Mouse (Mus musculus) midbrain, embryonic 14.5 days (tissue): ENCODE measurements at regions not wholly inside any gene's neighbourhood (a gene's known extent, or its start where the extent isn't known, plus 50 kb on each side); places are given as distances from the start of the nearest gene placed in this dataset.

Source experiments
- ATAC-seq: fragments of 200-750 bp; cut with Nextera tagmentation; 2 replicates; pipeline ENCODE4 v1.8.0; 2017; ENCODE audit warnings: moderate number of reproducible peaks, moderate library complexity; ENCODE audit not compliant: low FRiP score, low TSS enrichment
- DNase-seq: peaks from one replicate; pipeline ENCODE4 v3.0.0-alpha.2; 2015
- H3K27ac ChIP-seq: fragments of 300-500 bp; sonication (generic); replicated peaks from 2 replicates; pipeline ENCODE4 v1.5.1; 2014; ENCODE audit warnings: mild to moderate bottlenecking, low read depth, low read length, moderate library complexity
- H3K27me3 ChIP-seq: fragments of 300-500 bp; sonication (generic); 2 replicates; pipeline ENCODE4 v1.6.1; 2014; ENCODE audit warnings: low read length, control low read depth, mixed read lengths; ENCODE audit not compliant: control insufficient read depth, insufficient read depth
- H3K36me3 ChIP-seq: fragments of 300-500 bp; sonication (generic); 2 replicates; pipeline ENCODE4 v1.6.1; 2014; ENCODE audit warnings: low read length, control low read depth; ENCODE audit not compliant: control insufficient read depth, insufficient read depth
- H3K4me1 ChIP-seq: fragments of 300-500 bp; sonication (generic); 2 replicates; pipeline ENCODE4 v1.6.1; 2014; ENCODE audit warnings: mild to moderate bottlenecking, antibody characterized with exemption, low read length, control low read depth; ENCODE audit not compliant: control insufficient read depth, insufficient read depth
- H3K4me2 ChIP-seq: fragments of 300-500 bp; sonication (generic); 2 replicates; pipeline ENCODE4 v1.6.1; 2014; ENCODE audit warnings: mild to moderate bottlenecking, low read length, moderate library complexity
- H3K4me3 ChIP-seq: fragments of 300-500 bp; sonication (generic); replicated peaks from 2 replicates; pipeline ENCODE4 v1.5.1; 2014; ENCODE audit warnings: low read depth, low read length
- H3K9ac ChIP-seq: fragments of 300-500 bp; sonication (generic); replicated peaks from 2 replicates; pipeline ENCODE4 v1.6.1; 2014; ENCODE audit warnings: mild to moderate bottlenecking, low read length, moderate library complexity
- H3K9me3 ChIP-seq: fragments of 300-500 bp; sonication (generic); 2 replicates; pipeline ENCODE4 v1.6.1; 2016; ENCODE audit warnings: low read length, control low read depth, mixed read lengths; ENCODE audit not compliant: control insufficient read depth
- WGBS: fragments of 180-500 bp; shearing (Covaris S2); extraction: QIAGEN DNeasy Blood & Tissue Kit; methylation state at CpG from one replicate; pipeline ENCODE4 v1.1.7; 2014; 5-methylcytosine and 5-hydroxymethylcytosine counted together

- Histone ChIP-seq H3K27me3 (no peaks in the 10 kb centered on the region), H3K9ac (no peak overlapping the region), H3K27ac (no peak overlapping the region), H3K4me2 (no peak overlapping the region), H3K4me1 (no peaks in the 10 kb centered on the region), H3K4me3 (no peak overlapping the region), H3K9me3 (no peaks in the 10 kb centered on the region), H3K36me3 (peaks cover 54% of the 10 kb centered on the region)
- WGBS = 81% methylated on average over 5 of the region's 5 CpGs
- no peak for DNase-seq
- no peak for ATAC-seq
Measured at GRCm38 (mm10) chr10:92135521-92135920, 586.7 kb downstream of the Nedd1 start.

DNA sequence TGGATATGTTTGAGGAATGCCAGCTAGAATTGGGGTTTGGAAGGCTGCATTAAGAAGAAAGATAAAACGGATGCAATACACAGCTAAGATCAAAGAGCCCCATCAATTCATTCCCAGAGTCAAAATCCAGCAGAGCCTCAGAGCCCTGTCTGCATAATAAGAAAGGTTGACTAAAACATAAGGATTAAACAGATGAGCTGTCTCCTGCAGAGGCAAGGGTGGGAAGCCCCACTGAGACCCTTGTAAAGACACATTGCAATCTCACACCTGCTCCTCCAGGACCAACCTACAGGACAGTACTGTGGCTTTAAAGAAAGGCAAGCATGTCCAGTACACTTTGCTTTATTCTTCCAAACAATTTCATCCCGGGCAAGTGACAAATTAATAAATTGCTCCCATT, 609.4 kb downstream of the Nedd1 start:
- Histone ChIP-seq H3K9me3 (no peaks in the 10 kb centered on the region), H3K4me2 (no peak overlapping the region), H3K27me3 (no peaks in the 10 kb centered on the region), H3K9ac (no peak overlapping the region), H3K36me3 (peaks cover 43% of the 10 kb centered on the region), H3K4me3 (no peak overlapping the region), H3K4me1 (peaks cover 13% of the 10 kb centered on the region; the same call in 1 of the 2 replicates), H3K27ac (peak overlapping the region; percentile 52)
- no peak for DNase-seq
- no peak; the same call in 1 of the 2 replicates for ATAC-seq
- 10% methylated on average over 2 of the region's 2 CpGs for WGBS

DNA sequence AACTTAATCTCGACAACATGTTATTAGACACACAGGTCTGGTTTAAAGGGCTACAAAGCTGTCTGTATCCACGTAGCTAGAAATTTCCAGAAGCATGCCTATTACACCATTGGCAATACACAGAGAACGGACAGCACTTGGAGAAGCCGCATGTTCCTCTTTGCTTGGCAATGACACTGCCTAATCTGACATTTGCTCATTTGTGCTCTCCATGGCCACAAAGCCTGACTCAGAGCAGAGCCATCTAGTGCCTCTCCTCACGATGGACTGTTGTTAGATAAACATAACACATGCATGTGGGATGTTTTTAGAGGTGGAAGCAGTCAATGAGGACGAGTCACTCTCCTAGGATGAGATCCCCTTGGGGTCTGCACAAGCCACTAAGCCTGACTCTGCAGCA, 615.9 kb downstream of the Nedd1 start:
- Histone ChIP-seq H3K27me3 (no peaks in the 10 kb centered on the region), H3K9ac (no peak overlapping the region), H3K4me2 (no peak overlapping the region), H3K9me3 (no peaks in the 10 kb centered on the region), H3K27ac (no peak overlapping the region), H3K36me3 (peaks cover 44% of the 10 kb centered on the region), H3K4me3 (no peak overlapping the region), H3K4me1 (peaks cover 9% of the 10 kb centered on the region)
- DNase-seq = no peak
- WGBS = 78% methylated on average over 6 of the region's 6 CpGs
- ATAC-seq = no peak

DNA sequence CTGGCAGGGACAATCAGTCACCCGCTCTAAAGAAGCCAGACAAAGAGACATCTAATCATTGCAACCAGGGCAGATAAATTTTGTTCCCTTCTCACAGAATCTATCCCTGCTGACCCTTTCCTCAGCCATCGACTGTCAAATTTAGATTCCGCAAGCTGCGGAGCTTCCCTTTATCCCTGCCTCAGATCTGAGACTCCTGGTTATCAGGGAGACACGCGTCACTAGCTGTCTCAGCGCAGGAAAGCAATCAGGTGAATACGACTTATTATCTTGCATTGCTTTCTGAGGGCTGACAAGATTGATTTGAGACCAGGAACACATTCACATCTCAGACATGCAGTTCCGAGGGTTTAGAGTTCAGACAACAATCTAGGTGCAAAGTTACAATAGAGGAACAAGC, 618.3 kb downstream of the Nedd1 start:
- Histone ChIP-seq H3K4me1 (peaks cover 20% of the 10 kb centered on the region), H3K4me3 (no peak overlapping the region), H3K9me3 (no peaks in the 10 kb centered on the region), H3K27me3 (no peaks in the 10 kb centered on the region), H3K27ac (peak overlapping the region; percentile 75), H3K4me2 (peak overlapping the region; percentile 11; the same call in 1 of the 2 replicates), H3K36me3 (peaks cover 36% of the 10 kb centered on the region), H3K9ac (peak overlapping the region; percentile 3; the same call in 1 of the 2 replicates)
- 47% methylated on average over 9 of the region's 9 CpGs for WGBS
- peak; percentile 62 for DNase-seq
- ATAC-seq = no peak

DNA sequence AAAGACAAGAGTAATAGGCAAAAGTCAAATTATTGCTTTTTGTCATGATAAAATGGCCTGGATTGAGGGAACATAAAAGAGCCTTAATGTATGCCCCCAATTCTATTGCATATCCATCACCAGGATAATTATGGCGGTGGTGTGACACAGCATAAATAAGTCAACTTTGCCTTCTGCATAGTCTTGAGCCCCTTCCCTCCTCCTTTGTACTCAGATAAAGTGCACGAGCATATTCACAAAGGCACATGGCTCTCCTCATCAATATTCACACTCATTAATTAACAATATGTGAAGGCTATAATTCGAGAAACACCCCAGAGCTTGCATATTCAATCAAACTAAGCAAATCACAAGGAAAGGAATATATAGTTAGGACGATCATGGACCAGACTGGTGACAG, 619.5 kb downstream of the Nedd1 start:
- DNase-seq = no peak
- H3K36me3 ChIP-seq = peaks cover 31% of the 10 kb centered on the region
- peak overlapping the region; percentile 1; the same call in 1 of the 2 replicates for H3K4me2 ChIP-seq
- H3K9ac ChIP-seq = no peak overlapping the region
- no peaks in the 10 kb centered on the region for H3K27me3 ChIP-seq
- no peak for ATAC-seq
- H3K4me3 ChIP-seq = no peak overlapping the region
- H3K27ac ChIP-seq = peak overlapping the region; percentile 62
- H3K9me3 ChIP-seq = no peaks in the 10 kb centered on the region
- H3K4me1 ChIP-seq = peaks cover 20% of the 10 kb centered on the region
- 39% methylated on average over 4 of the region's 4 CpGs for WGBS

GRCm38 (mm10) chr10:92097562-92097961, 624.7 kb downstream of the Nedd1 start:
- ATAC-seq (no peak), DNase-seq (no peak)
- Histone ChIP-seq H3K4me1 (peaks cover 26% of the 10 kb centered on the region), H3K9me3 (no peaks in the 10 kb centered on the region), H3K4me3 (no peak overlapping the region), H3K27me3 (no peaks in the 10 kb centered on the region), H3K4me2 (no peak overlapping the region), H3K9ac (no peak overlapping the region), H3K27ac (peak overlapping the region; percentile 45; the same call in 1 of the 2 replicates), H3K36me3 (peaks cover 31% of the 10 kb centered on the region)
- 10% methylated on average over 7 of the region's 7 CpGs for WGBS

DNA sequence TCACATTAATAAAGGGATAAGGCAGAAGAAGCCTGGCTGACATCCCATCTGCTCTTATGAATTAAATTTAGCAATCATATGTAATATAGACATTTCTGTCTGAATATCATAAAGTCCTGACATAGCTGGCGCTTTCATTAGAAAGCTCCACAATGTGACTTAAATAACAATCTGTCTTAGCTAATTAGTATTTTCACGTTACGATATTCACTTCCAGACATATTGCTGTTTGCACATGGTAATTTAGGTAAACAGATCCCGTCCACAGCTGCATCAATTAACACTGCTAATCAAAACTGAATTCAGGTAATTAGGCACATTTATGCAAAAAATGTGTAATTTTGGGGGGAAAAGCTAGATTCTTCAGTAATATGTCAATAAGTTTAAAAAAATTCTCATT, 625.1 kb downstream of the Nedd1 start:
- Histone ChIP-seq H3K9me3 (no peaks in the 10 kb centered on the region), H3K36me3 (peaks cover 31% of the 10 kb centered on the region), H3K27ac (no peak overlapping the region), H3K4me1 (peaks cover 23% of the 10 kb centered on the region), H3K27me3 (no peaks in the 10 kb centered on the region), H3K9ac (no peak overlapping the region), H3K4me2 (no peak overlapping the region), H3K4me3 (no peak overlapping the region)
- ATAC-seq (no peak), DNase-seq (no peak)
- WGBS = 73% methylated on average over 4 of the region's 4 CpGs

DNA sequence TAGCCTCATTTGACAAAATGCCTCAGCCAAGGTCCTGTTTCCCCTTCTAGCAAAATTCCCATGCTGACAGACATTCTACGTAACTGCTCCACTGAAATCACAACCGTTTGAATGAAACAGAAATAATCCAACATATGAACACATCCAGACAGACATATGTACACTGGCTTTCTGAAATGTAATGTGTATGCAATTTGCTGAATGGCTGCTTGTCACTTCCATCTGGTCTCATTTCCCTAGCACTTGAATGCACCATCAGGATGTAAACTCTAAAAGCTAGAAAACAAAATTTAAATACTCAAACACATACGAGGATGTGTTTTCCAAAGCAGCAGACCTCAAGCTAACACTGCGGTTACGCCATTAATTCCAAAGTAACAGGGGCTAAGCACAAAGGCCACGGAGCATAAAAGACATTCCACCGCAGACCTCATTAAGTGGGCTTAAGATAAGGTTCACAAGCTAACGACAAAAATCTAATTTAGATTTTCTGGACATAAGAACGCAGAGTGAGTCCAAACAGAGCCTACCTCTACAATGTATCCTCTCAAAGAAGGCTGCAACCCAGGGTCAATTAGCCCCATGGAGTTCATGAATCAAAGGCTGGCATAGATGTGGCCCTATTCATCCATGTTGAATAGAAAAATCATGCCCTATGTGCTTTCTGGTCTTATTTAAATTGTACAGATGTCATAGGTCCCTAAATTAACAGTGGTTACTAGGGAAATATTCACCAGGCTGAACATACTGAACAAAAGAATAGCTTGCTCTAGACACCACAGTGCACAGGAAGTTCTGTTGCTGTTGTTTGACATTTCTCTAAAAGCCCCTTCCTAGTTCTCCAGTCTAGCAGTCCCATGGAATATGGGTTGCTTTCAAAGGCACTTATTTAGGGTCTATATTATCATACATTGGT, 630.5 kb downstream of the Nedd1 start:
- peaks cover 41% of the 10 kb centered on the region for H3K36me3 ChIP-seq
- H3K9ac ChIP-seq = no peak overlapping the region
- no peak overlapping the region for H3K4me2 ChIP-seq
- peaks cover 9% of the 10 kb centered on the region; the same call in 1 of the 2 replicates for H3K4me1 ChIP-seq
- ATAC-seq (no peak), DNase-seq (no peak)
- H3K4me3 ChIP-seq = no peak overlapping the region
- no peaks in the 10 kb centered on the region for H3K27me3 ChIP-seq
- WGBS = 45% methylated on average over 9 of the region's 9 CpGs
- no peaks in the 10 kb centered on the region for H3K9me3 ChIP-seq
- peak overlapping the region; percentile 27; the same call in 1 of the 2 replicates for H3K27ac ChIP-seq

DNA sequence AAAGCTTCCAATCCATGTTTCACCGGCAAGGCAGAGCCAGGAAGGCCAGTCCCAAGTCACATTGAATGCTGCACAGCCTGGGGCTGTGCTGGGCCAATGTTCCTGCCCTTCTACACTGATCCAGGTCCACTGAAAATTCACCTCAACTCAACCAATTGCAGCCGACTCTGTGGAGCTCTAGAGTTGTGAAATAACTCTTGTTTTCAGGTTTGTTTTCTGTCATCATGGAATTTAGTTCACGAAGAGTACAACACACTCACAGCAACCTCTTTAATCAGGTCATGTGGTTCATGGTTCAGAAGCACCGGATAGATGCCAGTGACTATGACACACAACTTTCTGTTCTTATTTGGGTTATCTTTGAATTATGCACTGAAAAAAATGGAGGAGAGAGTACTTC, 640.1 kb downstream of the Nedd1 start:
- H3K27me3 ChIP-seq = no peaks in the 10 kb centered on the region
- no peaks in the 10 kb centered on the region for H3K9me3 ChIP-seq
- H3K36me3 ChIP-seq = peaks cover 39% of the 10 kb centered on the region
- ATAC-seq (no peak), DNase-seq (no peak)
- peaks cover 22% of the 10 kb centered on the region for H3K4me1 ChIP-seq
- 75% methylated on average over 4 of the region's 4 CpGs for WGBS
- no peak overlapping the region for H3K9ac ChIP-seq
- peak overlapping the region; percentile 46 for H3K27ac ChIP-seq
- H3K4me3 ChIP-seq = no peak overlapping the region
- no peak overlapping the region for H3K4me2 ChIP-seq
